Mouse (Mus musculus) A20 (cell line): ENCODE measurements around the gene Pkp3.

Experiments
- DNase-seq: peaks from one replicate; pipeline ENCODE4 v3.0.0-alpha.2; 2011; ENCODE audit warnings: low read depth, low spot score

The Pkp3 gene

GRCm38 (mm10) chr7:141057541-141057940 lies 20.5 kb upstream of the Pkp3 start:
- no peak for DNase-seq

DNA sequence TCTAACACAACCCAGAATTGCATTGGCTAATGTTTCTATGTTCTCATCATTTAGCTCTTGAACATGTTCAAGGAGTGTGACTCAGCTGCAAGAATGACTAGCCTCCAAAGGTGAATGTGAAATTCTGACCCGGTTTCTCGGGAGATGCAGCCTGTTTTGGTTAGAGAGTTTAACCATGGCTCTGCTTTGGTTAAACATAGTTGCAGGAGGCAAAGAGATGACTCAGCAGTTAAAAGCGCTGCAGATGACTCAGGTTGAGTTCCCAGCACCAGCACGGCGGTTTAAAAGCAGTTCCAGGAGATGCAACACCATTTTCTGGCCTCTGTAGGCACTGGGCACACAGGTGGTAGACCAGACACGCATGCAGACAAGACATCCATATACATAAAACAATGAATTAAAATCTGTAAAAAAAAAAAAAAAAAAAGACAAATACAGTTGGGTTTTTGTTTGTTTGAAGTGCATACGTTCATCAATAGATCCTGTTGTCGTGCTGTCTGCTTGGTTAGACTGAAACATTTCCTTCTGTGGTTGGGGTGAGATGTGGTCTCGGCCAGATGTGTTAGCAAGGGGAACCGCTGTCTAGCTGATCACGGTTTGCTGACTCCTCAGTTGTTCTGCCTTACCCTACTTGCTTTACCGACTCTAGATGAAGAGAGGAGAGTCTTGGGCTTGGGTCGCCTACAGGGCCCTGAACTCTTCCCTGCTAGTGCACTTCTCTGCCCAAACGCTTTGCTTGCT lies 19.2 kb upstream of the Pkp3 start:
- peak; percentile 52 for DNase-seq

GRCm38 (mm10) chr7:141059929-141060328 lies 18.1 kb upstream of the Pkp3 start:
- DNase-seq, result no peak

DNA sequence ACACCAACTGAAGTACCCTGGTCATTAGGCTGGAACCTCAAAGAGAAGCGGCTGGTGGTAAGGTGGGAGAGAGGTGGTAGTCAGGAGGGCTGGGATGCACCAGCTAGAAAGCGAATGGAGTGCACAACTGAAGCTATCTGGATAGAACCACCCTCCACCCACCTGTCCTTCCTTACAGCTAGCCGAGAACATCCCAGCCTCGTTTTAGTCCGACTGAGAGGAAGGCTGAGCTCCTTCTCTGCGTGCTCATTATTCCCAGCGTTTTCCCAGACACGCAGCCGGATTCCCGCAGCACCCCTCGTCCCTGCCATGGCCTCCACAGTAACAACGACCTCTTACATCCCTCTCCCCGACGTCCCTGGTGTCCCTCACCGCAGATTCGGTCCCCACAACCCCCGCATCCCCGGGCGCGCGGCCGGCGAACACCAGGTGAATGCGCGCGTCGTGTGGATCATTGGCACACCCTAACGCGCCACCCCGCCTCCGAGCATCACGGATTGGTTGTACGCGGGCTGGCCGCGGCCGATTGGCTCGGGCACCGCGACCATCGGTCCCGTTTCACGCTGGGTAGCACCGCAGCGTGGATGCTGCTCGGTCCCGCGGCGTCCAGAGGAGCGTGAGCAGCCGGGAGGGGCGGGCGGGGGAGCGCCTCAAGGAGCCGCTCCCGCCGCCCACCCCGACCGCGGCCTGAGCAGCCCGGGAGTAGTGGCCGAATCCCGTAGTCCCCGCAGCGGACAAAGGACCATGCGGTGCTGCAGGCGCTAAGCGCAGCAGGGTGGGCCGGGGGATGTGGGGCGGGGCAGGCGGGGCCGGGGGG lies 17.4 kb upstream of the Pkp3 start, which contains the start of gene B4galnt4:
TSS of gene B4galnt4 (plus strand) at position 679 of the 817 bp plus-strand sequence.
- no peak for DNase-seq

DNA sequence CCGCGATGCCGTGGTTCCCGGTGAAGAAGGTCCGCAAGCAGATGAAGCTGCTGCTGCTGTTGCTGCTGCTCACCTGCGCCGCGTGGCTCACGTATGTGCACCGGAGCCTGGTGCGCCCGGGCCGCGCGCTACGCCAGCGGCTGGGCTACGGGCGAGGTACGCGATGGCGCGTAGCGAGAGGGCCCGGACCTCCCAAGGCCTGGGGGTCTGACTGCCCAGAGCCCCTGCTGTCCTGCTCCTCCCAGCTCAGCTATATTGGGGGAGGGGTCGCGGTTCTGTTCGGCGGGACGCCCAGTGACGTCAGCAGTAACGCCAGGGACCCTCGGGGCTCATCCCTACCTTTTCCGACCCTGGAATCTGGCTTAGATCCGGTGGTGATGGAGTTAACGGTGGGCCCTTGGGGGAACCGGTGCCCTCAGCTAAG lies 16.7 kb upstream of the Pkp3 start:
- DNase-seq, result no peak

- no peak for DNase-seq
These were observed 15.5 kb upstream of the Pkp3 start for GRCm38 (mm10) chr7:141062525-141062924.

- DNase-seq, result no peak
These were observed 14.7 kb upstream of the Pkp3 start for GRCm38 (mm10) chr7:141063353-141063752.

GRCm38 (mm10) chr7:141064175-141064574 lies 13.8 kb upstream of the Pkp3 start:
- no peak for DNase-seq

- DNase-seq, result no peak
These were observed 13.4 kb upstream of the Pkp3 start for GRCm38 (mm10) chr7:141064576-141064975.

DNA sequence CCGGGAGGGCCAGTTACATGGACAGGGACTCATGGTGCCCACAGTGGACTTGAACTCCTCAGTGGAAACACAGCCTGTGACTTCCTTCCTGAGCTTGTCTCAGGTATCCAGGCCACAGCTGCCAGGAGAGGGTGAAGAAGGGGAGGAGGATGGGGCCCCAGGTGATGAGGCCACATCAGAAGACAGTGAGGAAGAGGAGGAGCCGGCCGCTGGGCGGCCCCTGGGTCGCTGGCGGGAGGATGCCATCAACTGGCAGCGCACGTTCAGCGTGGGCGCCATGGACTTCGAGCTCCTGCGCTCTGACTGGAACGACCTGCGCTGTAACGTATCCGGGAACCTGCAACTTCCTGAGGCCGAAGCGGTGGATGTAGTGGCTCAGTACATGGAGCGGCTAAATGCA lies 9.7 kb upstream of the Pkp3 start:
- DNase-seq, result no peak

GRCm38 (mm10) chr7:141070058-141070862 lies 7.8 kb upstream of the Pkp3 start:
- DNase-seq, result peak; percentile 49

DNA sequence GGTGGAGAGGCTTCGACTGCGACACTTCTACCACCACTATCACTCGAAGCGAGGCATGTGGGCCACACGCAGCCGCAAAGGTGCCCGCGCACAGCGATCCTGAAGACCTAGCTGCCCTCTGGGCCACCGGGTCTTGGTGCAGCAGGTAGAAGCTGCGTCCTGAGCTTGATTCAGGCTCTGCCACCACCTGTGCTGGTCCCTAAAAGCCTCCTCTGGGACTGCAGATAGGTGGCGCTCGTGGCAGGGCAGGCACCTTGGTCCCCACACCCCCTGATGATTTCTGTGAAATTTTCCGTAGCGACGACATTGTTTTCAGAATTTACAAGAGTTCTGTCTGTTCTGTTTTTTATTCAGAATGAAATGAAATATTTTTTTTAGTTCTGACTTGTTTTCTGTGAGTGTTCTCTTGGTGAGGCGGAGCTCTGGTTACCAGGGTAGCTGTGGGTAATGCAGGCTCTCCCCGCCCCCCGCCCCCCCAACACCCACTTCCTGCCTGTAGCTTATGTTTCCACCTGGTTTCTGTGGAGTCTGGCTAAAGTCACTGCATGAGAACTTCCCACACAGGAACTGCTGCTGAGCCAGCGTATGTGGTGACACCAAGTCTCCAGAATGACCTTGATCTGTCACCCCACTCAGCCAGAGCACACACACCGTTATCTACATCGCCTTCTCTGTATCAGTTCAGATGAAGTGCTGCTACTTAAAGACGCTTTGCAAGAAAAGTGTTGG lies 5.8 kb upstream of the Pkp3 start:
- peak; percentile 74 for DNase-seq

DNA sequence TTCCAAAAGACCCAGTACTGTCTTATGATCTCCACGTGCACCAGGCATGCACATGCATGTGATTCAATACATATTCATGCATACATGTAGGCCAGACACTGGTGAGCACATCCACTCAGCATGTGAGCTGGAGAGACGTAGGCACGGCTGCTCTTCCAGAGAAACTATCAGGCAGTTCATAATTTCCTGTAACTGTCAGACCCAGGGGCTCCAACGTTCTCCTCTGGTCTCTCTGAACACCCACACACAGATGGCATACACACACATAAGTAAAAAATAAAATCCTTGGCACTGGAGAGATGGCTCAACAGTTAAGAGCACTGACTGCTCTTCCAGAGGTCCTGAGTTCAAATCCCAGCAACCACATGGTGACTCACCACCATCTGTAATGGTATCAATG lies 4.2 kb upstream of the Pkp3 start:
- no peak for DNase-seq

DNA sequence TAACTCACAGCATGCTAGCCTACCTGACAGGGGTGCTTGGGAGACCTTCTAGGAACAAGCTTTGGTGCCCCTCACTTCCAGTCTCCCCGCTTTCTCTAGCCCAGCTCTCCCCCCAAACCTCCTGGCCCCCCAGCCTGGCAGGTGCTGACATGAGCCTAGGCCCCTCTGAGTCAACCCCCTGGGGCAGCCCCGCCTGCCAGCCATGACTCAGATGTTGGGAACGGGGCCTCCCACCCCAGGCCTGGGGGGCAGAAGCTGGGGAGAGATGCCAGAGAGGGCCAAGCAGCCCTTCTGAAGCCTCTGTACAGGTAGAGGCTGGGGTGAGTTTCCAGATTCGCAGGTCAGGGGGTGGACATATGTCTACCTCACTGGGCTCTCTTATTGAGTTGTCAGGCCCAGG lies 858 bp downstream of the Pkp3 start:
- DNase-seq, result no peak

GRCm38 (mm10) chr7:141079481-141080449 lies 1.7 kb downstream of the Pkp3 start:
- no peak for DNase-seq

DNA sequence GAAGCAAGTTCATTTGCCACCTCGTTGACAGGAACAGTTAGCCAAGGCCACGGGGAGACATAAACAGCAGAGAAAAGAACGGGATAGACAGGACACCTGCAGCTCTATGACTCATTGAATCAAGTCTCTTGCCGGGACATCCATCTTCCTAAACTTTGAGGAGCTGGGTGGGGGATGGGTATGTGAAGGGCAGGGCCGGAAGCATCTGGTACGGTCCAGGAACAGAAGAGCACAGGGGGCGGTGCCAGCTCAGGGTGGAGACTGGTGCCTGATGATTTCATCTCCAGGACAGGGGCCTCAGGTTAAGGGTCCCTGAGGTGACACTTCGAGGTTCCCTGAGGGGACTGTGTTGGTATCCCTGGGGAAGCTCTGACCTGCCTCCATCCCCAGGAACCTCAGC lies 9.9 kb downstream of the Pkp3 start:
- no peak for DNase-seq

DNA sequence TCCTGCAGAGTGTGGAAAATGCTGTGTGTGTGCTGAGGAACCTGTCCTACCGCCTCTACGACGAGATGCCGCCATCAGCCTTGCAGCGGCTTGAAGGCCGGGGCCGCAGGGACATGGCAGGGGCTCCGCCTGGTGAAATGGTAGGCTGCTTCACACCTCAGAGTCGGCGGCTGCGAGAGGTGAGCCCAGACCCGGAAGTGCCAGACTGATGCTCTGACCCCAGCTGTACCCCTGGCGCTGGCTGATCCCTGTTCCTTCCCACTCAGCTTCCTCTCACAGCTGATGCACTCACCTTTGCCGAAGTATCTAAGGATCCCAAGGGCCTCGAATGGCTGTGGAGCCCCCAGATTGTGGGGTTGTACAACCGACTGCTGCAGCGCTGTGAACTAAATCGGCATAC lies 10.5 kb downstream of the Pkp3 start:
- no peak for DNase-seq

- DNase-seq, result no peak
These were observed 12.2 kb downstream of the Pkp3 start for GRCm38 (mm10) chr7:141090228-141090627.

- peak; percentile 89 for DNase-seq
These were observed 14.2 kb downstream of the Pkp3 start for GRCm38 (mm10) chr7:141092051-141092735.

GRCm38 (mm10) chr7:141093950-141094349 lies 15.9 kb downstream of the Pkp3 start:
- no peak for DNase-seq
